Mouse (Mus musculus): ENCODE measurements around the gene D430041D05Rik.

- TF ChIP-seq CTCF (conservative IDR thresholded peaks at IDR 0.05; ENCODE audit: low read length) = no peak
- no peak for TF ChIP-seq NANOG (IDR thresholded peaks at IDR 0.05; ENCODE audit: borderline replicate concordance, low read length)
Measured at GRCm38 (mm10) chr2:104407913-104408312, 2.9 kb downstream of the D430041D05Rik start.
